Mouse (Mus musculus) layer of hippocampus, adult 11-12 months (tissue): Measurements from ENCODE around the gene Kalrn.

ENCODE experiments used
- DNase-seq: peaks from one replicate; pipeline ENCODE4 v3.0.0; 2022; ENCODE audit warnings: low spot score

Gene Kalrn

DNA sequence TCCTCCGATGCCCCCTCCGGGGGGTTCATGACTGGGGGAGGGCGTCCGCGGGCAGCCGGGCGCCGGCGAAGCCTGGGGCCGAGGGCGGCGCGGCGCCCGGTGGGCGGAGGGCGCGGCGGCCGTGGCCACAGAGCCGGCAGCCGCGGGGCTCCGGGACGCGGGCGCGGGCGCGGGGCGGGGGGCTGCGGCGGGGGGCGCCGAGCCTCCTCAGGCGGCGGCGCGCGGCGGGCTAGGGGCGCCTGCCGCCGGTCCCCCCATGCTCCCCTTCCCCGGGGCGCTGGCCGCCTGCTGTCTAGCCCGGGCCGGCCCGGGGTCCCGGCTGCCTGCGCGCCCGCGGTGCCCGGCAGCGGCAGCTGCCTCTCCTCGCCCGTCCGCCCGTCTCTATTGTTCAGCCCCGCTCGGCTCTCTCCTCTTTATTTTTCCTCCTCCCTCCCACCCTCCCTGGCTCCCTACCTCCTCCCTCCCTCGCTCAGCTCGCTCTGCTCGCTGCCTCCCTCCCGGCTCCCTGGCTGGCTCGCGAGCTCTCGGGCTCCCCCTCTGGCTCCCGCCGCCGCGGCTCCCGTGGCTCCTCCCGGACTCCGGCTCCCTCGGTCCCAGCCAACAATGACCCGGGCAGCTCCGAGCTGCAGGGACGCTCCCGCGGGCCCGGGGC lies at the start of gene Kalrn:
Kalrn (minus strand) TSS at position 382 of the 652 bp plus-strand sequence.
- peak; percentile 88 for DNase-seq

DNA sequence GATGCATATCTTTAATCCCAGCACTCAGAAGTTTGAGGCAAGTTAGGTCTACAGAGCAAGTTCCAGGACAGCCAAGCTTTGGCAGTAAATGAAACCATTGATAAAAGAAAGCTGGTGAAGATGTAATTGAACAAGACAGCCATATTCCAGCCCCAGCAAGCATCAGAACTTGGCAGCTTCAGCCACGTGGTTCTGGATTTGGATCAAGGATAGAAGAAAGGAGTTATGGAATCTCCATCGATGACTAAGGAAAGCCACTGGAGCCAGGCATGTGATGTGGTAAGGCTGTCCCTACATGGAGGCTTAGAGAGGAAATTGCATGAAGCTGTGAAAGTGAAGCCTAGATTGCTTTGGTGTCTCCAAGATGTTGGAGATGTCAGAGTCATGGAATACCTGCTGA lies 40.7 kb upstream of the Kalrn start:
- no peak for DNase-seq

DNA sequence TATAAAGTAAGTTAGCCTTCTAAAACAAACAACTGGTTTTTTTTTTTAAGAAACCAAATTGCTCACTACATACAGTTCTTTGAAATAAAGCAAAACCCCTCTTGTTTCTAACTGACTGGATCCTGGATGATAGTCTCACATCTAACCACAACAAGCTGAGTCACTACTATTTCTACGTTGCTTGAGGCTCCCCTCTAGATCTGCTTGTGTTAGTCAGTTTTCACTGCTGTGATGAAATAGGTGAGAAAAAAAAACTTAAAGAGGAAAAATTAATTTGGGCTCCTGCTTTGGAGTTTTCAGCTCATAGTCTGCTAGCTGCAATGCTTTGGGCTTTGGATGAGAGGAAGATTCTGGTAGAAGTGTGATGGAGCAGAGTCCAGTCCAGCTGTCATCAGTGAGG lies 36.8 kb upstream of the Kalrn start:
- no peak for DNase-seq

DNA sequence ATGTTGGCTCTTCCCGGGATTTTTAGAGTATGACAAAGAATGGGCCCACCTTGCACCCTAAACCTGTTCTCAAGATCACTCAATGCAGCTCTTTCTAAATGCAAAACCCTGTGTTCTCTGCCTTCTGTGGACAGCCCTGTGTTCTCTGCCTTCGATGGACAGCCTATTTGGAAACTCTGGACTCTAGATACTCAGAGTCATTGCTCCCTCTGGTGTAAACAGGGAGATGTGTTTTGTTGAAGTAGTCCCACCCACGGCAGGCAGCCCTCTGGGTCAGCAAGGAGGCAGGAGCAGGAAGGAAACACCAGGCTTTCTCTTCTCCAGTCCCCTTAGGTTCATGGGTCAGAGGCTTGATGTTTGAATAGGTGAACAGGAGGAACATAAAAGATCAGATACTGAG lies 32.3 kb upstream of the Kalrn start:
- DNase-seq, result peak; percentile 14

- no peak for DNase-seq
Observed at GRCm38 (mm10) chr16:34603854-34604253, 30.5 kb upstream of the Kalrn start.

GRCm38 (mm10) chr16:34603076-34603475 lies 29.7 kb upstream of the Kalrn start:
- no peak for DNase-seq

DNA sequence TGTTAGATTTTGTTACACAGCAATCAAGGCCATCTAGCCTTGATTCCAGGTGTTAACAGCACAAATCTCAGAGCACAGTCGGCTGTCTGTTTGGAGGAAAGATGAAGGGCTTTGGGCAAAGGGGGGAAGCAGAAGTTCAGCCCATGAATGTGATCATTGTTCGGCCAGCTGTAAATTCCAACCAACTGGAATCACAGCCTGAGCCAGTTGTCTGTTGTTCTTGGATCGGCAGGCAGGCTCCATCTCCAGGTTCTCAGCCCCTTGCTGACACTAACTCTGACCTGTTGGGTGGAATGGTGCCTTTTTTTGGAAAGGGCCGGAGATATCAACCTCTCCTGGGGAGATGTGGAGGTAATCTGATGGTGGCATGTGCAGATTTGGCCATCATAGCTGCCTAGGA lies 28.6 kb upstream of the Kalrn start:
- no peak for DNase-seq

DNA sequence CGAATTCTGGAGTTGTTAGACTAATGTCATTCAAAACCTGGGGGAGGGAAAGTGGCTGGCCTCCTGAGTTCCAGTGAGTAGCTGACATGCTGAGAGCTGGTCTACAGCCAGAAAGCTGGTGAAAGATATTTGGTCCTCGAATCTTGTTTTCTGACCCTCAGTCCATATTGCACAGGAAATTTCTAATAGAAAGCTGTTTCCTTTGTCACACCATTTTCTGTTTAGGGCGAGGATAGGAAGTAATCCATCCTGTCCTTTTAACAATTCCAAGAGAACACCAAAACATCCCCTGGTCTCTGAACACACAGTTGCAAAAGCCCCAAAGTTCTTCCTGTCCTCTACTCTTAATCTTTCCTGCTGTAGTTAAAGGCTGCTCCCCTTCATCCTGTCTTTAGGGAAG lies 22.0 kb upstream of the Kalrn start:
- no peak for DNase-seq

DNA sequence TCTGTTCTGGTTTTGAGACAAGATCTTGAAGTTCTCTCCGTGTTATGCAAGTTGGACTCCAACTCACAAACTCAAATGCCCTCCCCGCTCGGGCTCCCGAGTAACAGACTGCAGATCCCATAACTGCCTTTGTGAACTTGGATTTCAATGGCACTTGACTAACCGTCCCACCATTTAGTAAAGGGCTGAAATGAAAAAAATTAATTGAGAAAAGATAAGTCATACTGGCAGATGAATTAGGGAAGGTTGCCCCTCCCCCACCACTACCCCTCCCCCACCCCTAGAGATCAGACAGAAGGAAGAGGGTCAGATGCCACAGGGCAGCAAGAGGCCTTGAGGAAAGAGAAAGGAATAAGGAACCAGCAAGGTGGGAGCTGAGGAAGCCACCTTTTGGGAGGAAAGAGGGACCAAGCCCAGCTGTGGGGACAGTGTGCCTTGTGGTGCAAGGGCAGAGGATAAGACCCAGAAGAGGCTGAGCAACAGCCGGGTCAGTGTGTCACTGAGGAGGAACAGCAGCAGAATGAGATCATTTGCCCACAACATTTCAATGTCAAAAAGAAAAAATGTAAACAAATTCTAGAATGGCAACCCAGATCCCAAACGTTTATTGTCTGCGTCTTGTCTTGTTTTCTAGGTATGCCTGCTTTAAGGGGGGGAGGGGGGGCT lies 21.4 kb upstream of the Kalrn start:
- no peak for DNase-seq

- DNase-seq, result no peak
Observed at GRCm38 (mm10) chr16:34592696-34593095, 19.4 kb upstream of the Kalrn start.

- DNase-seq, result no peak
Observed at GRCm38 (mm10) chr16:34591934-34592333, 18.6 kb upstream of the Kalrn start.

DNA sequence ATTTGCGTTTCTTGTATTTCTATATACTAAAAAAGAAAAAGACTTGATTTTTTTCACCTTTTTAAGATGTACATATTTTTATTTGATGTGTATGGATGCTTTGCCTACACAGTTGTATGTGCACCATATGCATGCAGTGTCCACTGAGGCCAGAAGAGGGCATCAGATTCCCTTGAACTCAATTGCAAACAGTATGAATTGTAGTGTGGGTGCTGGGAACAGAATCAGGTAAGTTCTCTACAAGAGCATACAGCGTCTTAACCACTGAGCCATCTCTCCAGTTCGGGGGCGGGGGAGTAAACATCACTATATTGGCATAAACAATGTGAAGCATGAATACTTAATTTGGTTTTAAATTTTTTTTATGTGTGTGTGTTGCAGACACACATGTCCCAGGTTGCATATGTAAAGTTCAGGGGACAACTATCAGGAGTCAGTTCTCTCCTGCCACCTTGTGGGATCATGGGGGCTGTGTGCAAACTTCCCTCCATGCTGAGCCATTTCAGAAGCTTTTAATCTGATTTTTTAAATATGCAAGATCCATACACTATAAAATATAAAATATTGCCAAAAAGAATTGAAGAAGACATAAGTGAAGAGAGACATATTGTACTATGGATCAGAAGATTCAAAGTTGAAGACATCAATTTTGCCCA lies 6.5 kb upstream of the Kalrn start:
- no peak for DNase-seq

- no peak for DNase-seq
Observed at GRCm38 (mm10) chr16:34573856-34574491, 642 bp upstream of the Kalrn start.

GRCm38 (mm10) chr16:34572406-34573150 lies 754 bp downstream of the Kalrn start:
- peak; percentile 43 for DNase-seq

DNA sequence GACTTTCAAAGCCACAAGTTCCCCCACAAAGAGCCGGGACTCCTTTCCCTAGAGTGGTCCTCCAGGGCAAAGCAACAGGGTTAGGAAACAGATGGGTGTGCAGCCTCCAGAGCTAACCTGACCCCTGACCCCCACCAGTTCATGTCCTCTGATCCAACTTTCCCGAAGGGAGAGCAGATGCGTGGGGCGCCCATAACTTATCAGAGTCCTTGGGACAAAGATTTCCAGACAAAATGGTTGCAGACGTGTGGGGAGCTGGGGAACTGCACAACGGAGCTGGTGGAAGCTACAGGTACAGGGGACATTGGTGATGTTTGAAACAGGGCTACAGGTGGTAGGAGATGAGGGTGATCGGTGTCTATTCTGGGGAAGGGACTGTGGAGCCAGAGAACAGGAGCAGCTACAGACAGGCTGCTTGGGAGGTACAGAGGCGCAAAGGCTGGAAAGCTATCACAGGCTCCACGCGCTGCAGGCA lies 1.4 kb downstream of the Kalrn start:
- no peak for DNase-seq

- DNase-seq, result no peak
Observed at GRCm38 (mm10) chr16:34569897-34570296, 3.4 kb downstream of the Kalrn start.

GRCm38 (mm10) chr16:34568831-34569230 lies 4.5 kb downstream of the Kalrn start:
- DNase-seq, result no peak

DNA sequence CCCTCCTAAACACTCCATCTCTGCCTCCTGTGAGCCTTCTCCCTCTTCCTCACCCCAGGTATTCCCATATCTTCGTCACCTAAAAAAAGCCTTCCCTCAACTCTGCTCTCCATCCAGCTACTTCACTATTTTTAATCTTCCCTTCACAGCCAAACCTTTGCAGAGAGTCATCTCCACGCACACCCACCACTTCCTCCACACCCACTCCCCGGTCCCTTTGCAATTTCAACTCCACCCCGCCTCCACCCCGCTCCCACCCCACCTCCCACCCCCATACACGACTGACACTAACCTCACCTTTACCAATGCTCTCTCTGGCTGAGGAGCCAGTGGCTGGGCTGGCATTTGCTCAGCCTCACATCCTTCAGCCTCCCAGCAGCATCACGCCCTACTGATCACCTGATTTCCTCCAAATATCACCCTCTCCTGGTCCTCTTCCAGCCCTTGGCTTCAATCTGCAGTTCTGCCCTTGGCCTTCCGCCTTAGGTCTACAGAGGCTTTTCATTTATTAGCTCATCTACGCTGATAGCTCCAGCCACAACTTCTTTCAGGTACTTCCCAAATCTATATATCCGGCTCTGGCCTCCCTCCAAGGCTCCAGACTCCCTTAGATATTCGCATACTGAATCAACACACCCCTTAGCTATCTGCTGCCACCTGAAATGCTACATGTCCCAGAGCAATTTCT lies 9.6 kb downstream of the Kalrn start:
- no peak for DNase-seq

DNA sequence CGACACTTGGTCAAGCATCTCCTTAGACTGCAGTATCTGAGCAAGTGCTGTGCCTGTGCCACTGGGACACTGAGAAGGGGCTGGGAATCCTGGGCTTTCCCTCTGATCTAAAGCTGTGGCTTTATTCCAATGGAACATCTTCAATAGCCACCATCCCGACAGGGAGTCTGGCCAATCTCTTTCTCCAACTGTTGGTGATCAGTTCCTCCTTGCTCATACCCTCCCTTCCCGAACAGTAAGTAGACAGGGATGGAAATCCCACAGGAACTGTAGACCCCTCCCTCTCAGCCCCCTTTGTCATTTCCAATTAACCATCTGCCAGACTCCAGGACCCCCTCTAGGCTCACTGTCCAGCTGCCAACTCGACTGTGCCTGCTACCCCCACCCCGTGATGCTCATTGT lies 11.6 kb downstream of the Kalrn start:
- DNase-seq, result no peak

DNA sequence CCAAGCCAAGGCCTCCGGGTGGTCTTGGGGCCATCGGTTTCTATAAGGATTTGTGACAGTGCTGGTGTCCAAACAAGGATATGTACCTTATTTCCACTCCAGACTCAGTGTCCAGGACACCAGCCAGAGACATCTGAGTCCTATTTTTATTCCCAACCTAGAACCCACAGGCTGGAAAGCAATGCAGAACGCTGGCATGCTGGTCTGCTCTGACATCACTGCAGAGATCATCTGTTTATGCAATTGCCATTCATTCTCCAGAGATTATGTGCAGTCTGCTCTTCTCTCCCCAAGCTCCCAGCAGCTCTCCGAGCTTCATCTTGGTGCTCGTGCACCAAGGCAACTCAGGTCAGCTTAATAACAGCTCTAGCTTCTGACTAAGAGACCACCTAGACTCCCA lies 12.5 kb downstream of the Kalrn start:
- peak; percentile 56 for DNase-seq

DNA sequence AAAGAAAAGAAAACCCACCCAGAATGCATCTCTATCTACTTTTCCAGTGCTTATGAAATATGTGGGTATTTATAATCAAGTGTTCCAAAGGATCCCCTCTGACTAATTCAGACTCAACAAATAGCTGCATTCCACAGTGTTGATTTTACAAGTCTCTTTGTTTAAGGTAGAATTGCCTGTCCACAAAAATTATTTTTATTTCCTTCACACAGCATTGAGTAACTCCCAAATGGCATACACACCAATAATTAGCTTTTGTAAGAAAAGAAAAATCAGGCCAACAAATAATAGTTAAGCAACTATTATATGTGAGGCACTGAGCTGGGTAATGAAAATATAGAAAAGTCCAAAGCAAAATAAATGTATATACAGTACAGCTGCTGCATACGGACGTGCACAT lies 12.9 kb downstream of the Kalrn start:
- DNase-seq, result no peak

- no peak for DNase-seq
Observed at GRCm38 (mm10) chr16:34557891-34558290, 15.4 kb downstream of the Kalrn start.
